7 mouse cellular contexts compared by ENCODE assay signal in the genomic region with DNA sequence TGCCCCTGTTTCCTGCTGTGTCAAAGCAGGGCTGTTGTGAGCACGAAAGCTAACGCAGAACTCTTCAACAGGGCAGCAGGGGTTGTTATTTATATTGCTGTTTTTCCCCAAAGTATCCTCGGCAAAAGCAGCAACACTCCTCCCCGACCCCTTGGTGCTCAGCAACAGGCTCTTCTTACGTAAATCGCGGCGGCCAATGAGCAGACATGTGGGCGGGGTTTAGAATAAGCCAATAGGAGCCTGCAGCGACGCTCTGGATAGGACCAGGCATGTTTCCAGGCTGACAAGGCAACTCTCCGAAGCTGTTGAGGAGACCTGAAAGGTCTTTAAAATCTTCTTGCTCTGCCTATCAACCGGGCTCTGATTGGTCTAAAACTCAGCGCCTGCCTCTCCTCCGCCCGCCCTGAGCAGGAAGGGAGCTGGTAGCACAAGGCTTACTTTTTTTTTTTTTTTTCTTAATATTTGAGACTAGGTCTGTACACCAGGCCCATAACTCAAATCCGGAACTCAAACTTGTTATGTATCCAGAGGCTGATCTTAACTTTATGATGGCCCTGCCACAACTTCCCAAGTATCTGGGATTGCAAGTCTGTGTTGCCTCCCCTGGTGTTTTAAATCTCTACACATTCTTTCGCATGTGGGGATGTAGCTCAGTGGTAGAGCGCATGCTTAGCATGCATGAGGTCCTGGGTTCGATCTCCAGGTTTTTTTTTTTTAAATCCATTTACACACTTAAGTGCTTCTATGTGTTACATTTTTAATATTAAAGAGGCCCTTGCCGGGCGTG. TPM values are rescaled to one million over a fixed set of nuclear protein-coding genes. Genes with fewer than 3 reads are reported as not detected.
DNase-seq lines count a peak whose midpoint lies in the region; ATAC-seq lines count a peak whose summit lies in the region.

No protein-coding gene starts in this region.

- H3K4me2 ChIP-seq in intestine, embryonic 16.5 days (ENCODE audit: low read depth, low read length), result peak overlapping the region; percentile 88
- peak overlapping the region; percentile 74 for H3K4me2 ChIP-seq in midbrain, embryonic 11.5 days

- peak overlapping the region; percentile 61 for H3K9ac ChIP-seq in intestine, embryonic 16.5 days (ENCODE audit: low read depth, low read length)
- peak overlapping the region; percentile 40 for H3K9ac ChIP-seq in midbrain, embryonic 11.5 days (ENCODE audit: low read length)

- H3K9me3 ChIP-seq in intestine, embryonic 16.5 days (ENCODE audit: control insufficient read depth, low read length), result no peaks in the 10 kb centered on the region
- H3K9me3 ChIP-seq in midbrain, embryonic 11.5 days (ENCODE audit: control insufficient read depth, low read length), result no peaks in the 10 kb centered on the region

- H3K4me3 ChIP-seq in intestine, embryonic 16.5 days (ENCODE audit: low read length), result peak overlapping the region; percentile 46
- peak overlapping the region; percentile 31 for H3K4me3 ChIP-seq in midbrain, embryonic 11.5 days (ENCODE audit: low read depth, low read length)

- 20% methylated on average over 22 of the region's 22 CpGs for WGBS in intestine, embryonic 16.5 days
- WGBS in midbrain, embryonic 11.5 days, result 21% methylated on average over 22 of the region's 22 CpGs

- H3K4me1 ChIP-seq in intestine, embryonic 16.5 days (ENCODE audit: control insufficient read depth, insufficient read depth, low read length), result peaks cover 6% of the 10 kb centered on the region
- peaks cover 3% of the 10 kb centered on the region; the same call in 1 of the 2 replicates for H3K4me1 ChIP-seq in midbrain, embryonic 11.5 days (ENCODE audit: control insufficient read depth, insufficient read depth, low read length)

- DNase-seq in adrenal gland, adult 2 months, result peak; percentile 96
- DNase-seq in embryo, embryonic 11.5 days (ENCODE audit: low read depth, low spot score), result peak; percentile 90
- peak; percentile 77 to 92 for DNase-seq in gastrocnemius, postnatal 36 days
- peak; percentile 82 to 85 for DNase-seq in left cerebral cortex, postnatal 36 days (ENCODE audit: low spot score in 2 of 2)
- peak; percentile 97 for DNase-seq in midbrain, embryonic 11.5 days (ENCODE audit: low spot score, missing footprints)
- peak; percentile 99 for DNase-seq in skeletal muscle tissue, adult 2 months (ENCODE audit: low read depth, low spot score)

- H3K27ac ChIP-seq in intestine, embryonic 16.5 days (ENCODE audit: low read length), result peak overlapping the region; percentile 78
- no peak overlapping the region for H3K27ac ChIP-seq in midbrain, embryonic 11.5 days (ENCODE audit: low read depth, low read length)

- H3K36me3 ChIP-seq in intestine, embryonic 16.5 days (ENCODE audit: control insufficient read depth, insufficient read depth, low read length), result no peaks in the 10 kb centered on the region
- H3K36me3 ChIP-seq in midbrain, embryonic 11.5 days (ENCODE audit: control insufficient read depth, insufficient read depth, low read length), result no peaks in the 10 kb centered on the region

- ATAC-seq in intestine, embryonic 16.5 days, result peak; percentile 91
- ATAC-seq in midbrain, embryonic 11.5 days (ENCODE audit: low FRiP score), result peak; percentile 94

- intact Hi-C loops in gastrocnemius, postnatal 36 days (cut with DNase I), result loop anchor here (10.0 kb wide), 1 partner anchor 221 kb away; no protein-coding TSS in a partner anchor
- intact Hi-C loops in left cerebral cortex, postnatal 36 days (cut with DNase I), result loop anchor here (2.0 to 10.0 kb wide), 2 partner anchors 53 to 211 kb away; a partner anchor contains a TSS

- no peaks in the 10 kb centered on the region for H3K27me3 ChIP-seq in intestine, embryonic 16.5 days (replicated peaks; ENCODE audit: control insufficient read depth, insufficient read depth, low read length)
- H3K27me3 ChIP-seq in midbrain, embryonic 11.5 days (ENCODE audit: control insufficient read depth, insufficient read depth, low read length), result peaks cover 2% of the 10 kb centered on the region; the same call in 1 of the 2 replicates

RNA-seq across cellular contexts. Expression of a gene that starts 5.3 kb away (rescaled TPM):
- 10 to 100 TPM; 15.6 to 32.1 TPM for total RNA-seq in adrenal gland, adult 2 months (2021)
- polyA plus RNA-seq in adrenal gland, adult 2 months (2012; rRNA removed), result 16.3 and 20.1 TPM in 2 replicates
- total RNA-seq in gastrocnemius, postnatal 36 days (2021), result 1 to 10 TPM; 2.1 to 2.7 TPM
- 11.6 and 12.4 TPM in 2 replicates for polyA plus RNA-seq in intestine, embryonic 16.5 days (2015; fragmentation: Nextera tagmentation; extraction: Ambion mirVana)
- total RNA-seq in left cerebral cortex, postnatal 36 days (2021), result 10 to 100 TPM in 1 of 2 experiments, 1 to 10 TPM in 1; 9.2 to 12.3 TPM
- 4.9 and 5.1 TPM in 2 replicates for polyA plus RNA-seq in midbrain, embryonic 11.5 days (2014; fragmentation: Nextera tagmentation; extraction: Ambion mirVana)

RNA-seq across cellular contexts. Expression of a gene that starts 17.9 kb away (rescaled TPM):
- 100 to 1,000 TPM; 369 to 456 TPM for total RNA-seq in adrenal gland, adult 2 months (2021)
- polyA plus RNA-seq in adrenal gland, adult 2 months (2012; rRNA removed), result 31.5 and 38.6 TPM in 2 replicates
- 10 to 100 TPM; 49.5 to 51.2 TPM for total RNA-seq in gastrocnemius, postnatal 36 days (2021)
- polyA plus RNA-seq in intestine, embryonic 16.5 days (2015; fragmentation: Nextera tagmentation; extraction: Ambion mirVana), result 1,346 and 1,379 TPM in 2 replicates
- total RNA-seq in left cerebral cortex, postnatal 36 days (2021), result 100 to 1,000 TPM; 457 to 501 TPM
- polyA plus RNA-seq in midbrain, embryonic 11.5 days (2014; fragmentation: Nextera tagmentation; extraction: Ambion mirVana), result 1,016 and 1,079 TPM in 2 replicates

RNA-seq across cellular contexts. Expression of a gene that starts 19.8 kb away (rescaled TPM):
- total RNA-seq in adrenal gland, adult 2 months (2021), result 100 to 1,000 TPM in 1 of 2 experiments, 10 to 100 TPM in 1; 93.2 to 112 TPM
- 8.5 and 11.2 TPM in 2 replicates for polyA plus RNA-seq in adrenal gland, adult 2 months (2012; rRNA removed)
- total RNA-seq in gastrocnemius, postnatal 36 days (2021), result 10 to 100 TPM; 40.0 to 47.4 TPM
- polyA plus RNA-seq in intestine, embryonic 16.5 days (2015; fragmentation: Nextera tagmentation; extraction: Ambion mirVana), result 140 and 150 TPM in 2 replicates
- 100 to 1,000 TPM in 1 of 2 experiments, 10 to 100 TPM in 1; 88.6 to 101 TPM for total RNA-seq in left cerebral cortex, postnatal 36 days (2021)
- 228 and 245 TPM in 2 replicates for polyA plus RNA-seq in midbrain, embryonic 11.5 days (2014; fragmentation: Nextera tagmentation; extraction: Ambion mirVana)

RNA-seq across cellular contexts. Expression of a gene that starts 48.3 kb away (rescaled TPM):
- total RNA-seq in adrenal gland, adult 2 months (2021), result 1 to 10 TPM in 1 of 2 experiments, under 1 TPM in 1; 0.98 to 3.2 TPM
- polyA plus RNA-seq in adrenal gland, adult 2 months (2012; rRNA removed), result 1.6 and 2.2 TPM in 2 replicates
- 1 to 10 TPM in 1 of 2 experiments, under 1 TPM in 1; 0.64 to 1.0 TPM for total RNA-seq in gastrocnemius, postnatal 36 days (2021)
- 1.5 and 1.6 TPM in 2 replicates for polyA plus RNA-seq in intestine, embryonic 16.5 days (2015; fragmentation: Nextera tagmentation; extraction: Ambion mirVana)
- total RNA-seq in left cerebral cortex, postnatal 36 days (2021), result 1 to 10 TPM; 1.1 to 1.8 TPM
- 0.31 and 0.63 TPM in 2 replicates for polyA plus RNA-seq in midbrain, embryonic 11.5 days (2014; fragmentation: Nextera tagmentation; extraction: Ambion mirVana)

RNA-seq across cellular contexts. Expression of a gene that starts 51.8 kb away (rescaled TPM):
- 1 to 10 TPM; 7.1 to 7.9 TPM for total RNA-seq in adrenal gland, adult 2 months (2021)
- 1.5 and 2.2 TPM in 2 replicates for polyA plus RNA-seq in adrenal gland, adult 2 months (2012; rRNA removed)
- total RNA-seq in gastrocnemius, postnatal 36 days (2021), result 1 to 10 TPM; 2.5 to 3.5 TPM
- polyA plus RNA-seq in intestine, embryonic 16.5 days (2015; fragmentation: Nextera tagmentation; extraction: Ambion mirVana), result 15.2 and 18.4 TPM in 2 replicates
- 1 to 10 TPM; 8.8 to 9.6 TPM for total RNA-seq in left cerebral cortex, postnatal 36 days (2021)
- 19.2 and 22.3 TPM in 2 replicates for polyA plus RNA-seq in midbrain, embryonic 11.5 days (2014; fragmentation: Nextera tagmentation; extraction: Ambion mirVana)

Comparison
In these comparisons a context has a peak if more than half of its experiments do, and no peak if none do; other contexts are left out.
1. RNA of a gene that starts 17.9 kb away (total RNA-seq): 457 to 501 TPM in left cerebral cortex, postnatal 36 days and 369 to 456 TPM in adrenal gland, adult 2 months; 49.5 to 51.2 TPM in gastrocnemius, postnatal 36 days; every median in the first group is over 4 times any median in the second.
2. Peak in every context shown above with its lines, with median percentiles within 50 percentile points of each other: DNase-seq.